Mouse (Mus musculus) megakaryocyte, embryonic 14.5 days (primary cell): ENCODE measurements around the gene Tmed5.

ENCODE experiments used
- FLI1 ChIP-seq: IDR thresholded peaks from 2 replicates; pipeline ENCODE4 v1.6.1; 2012; ENCODE audit warnings: low read length, inconsistent platforms, mixed read lengths
- GATA1 ChIP-seq: IDR thresholded peaks from 3 replicates; pipeline ENCODE4 v1.6.1; 2012; ENCODE audit warnings: mixed read lengths, low read length, inconsistent platforms, borderline replicate concordance

GRCm38 (mm10) chr5:108117693-108118092 is 14.7 kb downstream of the Tmed5 start:
- TF ChIP-seq GATA1: no peak
- TF ChIP-seq FLI1: no peak
